Mouse (Mus musculus) small intestine, adult 2 months (tissue): ENCODE data around the gene Itpkb.

Source experiments
- CTCF ChIP-seq: fragments of 200-500 bp; IDR thresholded peaks from 2 replicates; pipeline ENCODE4 v1.5.1; 2012; ENCODE audit warnings: low read depth, mild to moderate bottlenecking, control low read depth, inconsistent platforms, low read length, moderate library complexity, mixed read lengths; ENCODE audit not compliant: insufficient replicate concordance, insufficient read length; ENCODE audit errors: extremely low read depth
- POLR2A ChIP-seq: fragments of 200-500 bp; IDR thresholded peaks from 2 replicates; pipeline ENCODE4 v1.6.1; 2012; ENCODE audit warnings: low read depth, mild to moderate bottlenecking, control low read depth, inconsistent platforms, low read length, moderate library complexity

DNA sequence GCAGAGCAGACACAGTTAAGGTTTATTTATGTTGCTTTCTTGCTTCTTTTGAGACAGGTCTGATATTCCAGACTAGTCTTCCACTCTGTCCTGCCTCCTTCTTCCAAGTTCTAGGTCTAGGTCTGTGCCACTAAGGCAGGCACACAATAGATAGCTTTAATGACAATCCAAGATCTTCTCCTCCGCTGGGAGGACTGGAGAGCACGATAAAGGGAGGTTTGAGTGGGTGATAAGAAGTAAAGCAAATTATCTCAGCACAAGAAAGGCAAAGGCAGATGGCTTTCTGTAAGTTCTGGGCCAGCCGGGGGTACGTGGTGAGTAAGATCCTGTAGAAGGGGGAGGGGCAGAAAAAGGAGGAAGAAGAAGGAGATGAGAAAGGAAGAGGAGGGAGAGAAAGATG is 12.8 kb upstream of the Itpkb start:
- TF ChIP-seq CTCF (no peak), POLR2A (no peak)
